Mouse (Mus musculus): Measurements from ENCODE around the gene Ppm1a. TPM values are rescaled to one million over a fixed set of nuclear protein-coding genes. Genes with fewer than 3 reads are reported as not detected.

Gene Ppm1a
- total and polyA plus RNA-seq, 2 experiments = 57.8 to 108 TPM

GRCm38 (mm10) chr12:72845946-72846345 lies 88.7 kb downstream of the Ppm1a start:
- 34% methylated on average over 10 of the region's 10 CpGs for WGBS
- no peaks in the 10 kb centered on the region for H3K79me2 ChIP-seq (ENCODE audit: control insufficient read depth, insufficient read depth, low read length)
- H3K4me1 ChIP-seq (ENCODE audit: control insufficient read depth, insufficient read depth, low read length) = no peaks in the 10 kb centered on the region
- H3K9ac ChIP-seq (ENCODE audit: low read depth, low read length) = no peak overlapping the region
- no peak for DNase-seq (ENCODE audit: extremely low read depth, low read depth, low spot score)
- no peak overlapping the region for H3K4me3 ChIP-seq (ENCODE audit: insufficient read depth, low read depth, low read length)
- H3K36me3 ChIP-seq (ENCODE audit: control insufficient read depth, insufficient read depth, low read length) = no peaks in the 10 kb centered on the region
- peaks cover 2% of the 10 kb centered on the region; the same call in 1 of the 2 replicates for H3K27me3 ChIP-seq (ENCODE audit: control insufficient read depth, insufficient read depth, low read length)
- TF ChIP-seq POLR2A (IDR thresholded peaks at IDR 0.05; ENCODE audit: extremely low read depth, insufficient read depth, low read length) (no peak), CTCF (IDR thresholded peaks at IDR 0.05; ENCODE audit: low read depth, low read length) (no peak)
- no peak overlapping the region for H3K27ac ChIP-seq (replicated peaks; ENCODE audit: insufficient read depth, low read depth, low read length)

GRCm38 (mm10) chr12:72847725-72848124 lies 90.5 kb downstream of the Ppm1a start:
- H3K27ac ChIP-seq (replicated peaks; ENCODE audit: insufficient read depth, low read depth, low read length) = no peak overlapping the region
- no peaks in the 10 kb centered on the region for H3K4me1 ChIP-seq (ENCODE audit: control insufficient read depth, insufficient read depth, low read length)
- H3K79me2 ChIP-seq (ENCODE audit: control insufficient read depth, insufficient read depth, low read length) = no peaks in the 10 kb centered on the region
- peaks cover 2% of the 10 kb centered on the region; the same call in 1 of the 2 replicates for H3K27me3 ChIP-seq (ENCODE audit: control insufficient read depth, insufficient read depth, low read length)
- WGBS = 27% methylated on average over 7 of the region's 7 CpGs
- DNase-seq (ENCODE audit: extremely low read depth, low read depth, low spot score) = peak; percentile 54
- no peak overlapping the region for H3K9ac ChIP-seq (ENCODE audit: low read depth, low read length)
- TF ChIP-seq CTCF (IDR thresholded peaks at IDR 0.05; ENCODE audit: low read depth, low read length) (peak; percentile 49), POLR2A (IDR thresholded peaks at IDR 0.05; ENCODE audit: extremely low read depth, insufficient read depth, low read length) (no peak)
- H3K4me3 ChIP-seq (ENCODE audit: insufficient read depth, low read depth, low read length) = no peak overlapping the region
- no peaks in the 10 kb centered on the region for H3K36me3 ChIP-seq (ENCODE audit: control insufficient read depth, insufficient read depth, low read length)

Other genes starting within 250 kb of the Ppm1a start
- 4.2 and 5.2 TPM in 2 replicates for gene Pcnx4, start 221.1 kb upstream of the Ppm1a start, total RNA-seq (2014; rRNA removed)
- gene Pcnx4, start 221.1 kb upstream of the Ppm1a start, polyA plus RNA-seq (2012; rRNA removed) = 2.3 and 2.5 TPM in 2 replicates
- 72.0 and 103 TPM in 2 replicates for gene Gm4756, start 107.8 kb upstream of the Ppm1a start, total RNA-seq (2014; rRNA removed)
- 117 and 146 TPM in 2 replicates for gene Gm4756, start 107.8 kb upstream of the Ppm1a start, polyA plus RNA-seq (2012; rRNA removed)
- gene Dhrs7, start 92.5 kb upstream of the Ppm1a start, total RNA-seq (2014; rRNA removed) = 58.5 and 70.3 TPM in 2 replicates
- gene Dhrs7, start 92.5 kb upstream of the Ppm1a start, polyA plus RNA-seq (2012; rRNA removed) = 37.2 and 41.8 TPM in 2 replicates
- not detected in 2 replicates for gene Six6, start 182.4 kb downstream of the Ppm1a start, total RNA-seq (2014; rRNA removed)
- gene Six6, start 182.4 kb downstream of the Ppm1a start, polyA plus RNA-seq (2012; rRNA removed) = not detected in 2 replicates
- not detected in 2 replicates for gene 4930447C04Rik, start 183.3 kb downstream of the Ppm1a start, total RNA-seq (2014; rRNA removed)
- not detected in 2 replicates for gene 4930447C04Rik, start 183.3 kb downstream of the Ppm1a start, polyA plus RNA-seq (2012; rRNA removed)